Mouse (Mus musculus): Measurements from ENCODE around the gene Krt24. TPM values are rescaled to one million over a fixed set of nuclear protein-coding genes. Genes with fewer than 3 reads are reported as not detected.

Gene Krt24
- polyA plus RNA-seq, 1 experiment from 2014 or later: not detected

Other genes starting within 250 kb of the Krt24 start
- 53.7 and 132 TPM in 2 replicates for gene Igfbp4, start 244.0 kb downstream of the Krt24 start, polyA plus RNA-seq (2014; fragmentation: Nextera tagmentation; extraction: Ambion mirVana)
- gene Tns4, start 196.0 kb downstream of the Krt24 start, polyA plus RNA-seq (2014; fragmentation: Nextera tagmentation; extraction: Ambion mirVana): 0.28 TPM in 1 of 2 replicates, not detected in the other
- not detected in 2 replicates for gene Ccr7, start 130.2 kb downstream of the Krt24 start, polyA plus RNA-seq (2014; fragmentation: Nextera tagmentation; extraction: Ambion mirVana)
- 155 and 157 TPM in 2 replicates for gene Smarce1, start 54.2 kb downstream of the Krt24 start, polyA plus RNA-seq (2014; fragmentation: Nextera tagmentation; extraction: Ambion mirVana)
- 9.5 and 11.6 TPM in 2 replicates for gene Krt222, start 41.2 kb downstream of the Krt24 start, polyA plus RNA-seq (2014; fragmentation: Nextera tagmentation; extraction: Ambion mirVana)
- 0.45 and 0.79 TPM in 2 replicates for gene Krt25, start 37.7 kb upstream of the Krt24 start, polyA plus RNA-seq (2014; fragmentation: Nextera tagmentation; extraction: Ambion mirVana)
- 0.10 and 0.29 TPM in 2 replicates for gene Krt26, start 52.7 kb upstream of the Krt24 start, polyA plus RNA-seq (2014; fragmentation: Nextera tagmentation; extraction: Ambion mirVana)
- 0.43 TPM in 1 of 2 replicates, not detected in the other for gene Krt27, start 65.8 kb upstream of the Krt24 start, polyA plus RNA-seq (2014; fragmentation: Nextera tagmentation; extraction: Ambion mirVana)
- 0.24 and 0.32 TPM in 2 replicates for gene Krt28, start 89.6 kb upstream of the Krt24 start, polyA plus RNA-seq (2014; fragmentation: Nextera tagmentation; extraction: Ambion mirVana)
- gene Krt10, start 104.1 kb upstream of the Krt24 start, polyA plus RNA-seq (2014; fragmentation: Nextera tagmentation; extraction: Ambion mirVana): 33.7 and 39.7 TPM in 2 replicates
- not detected in 2 replicates for gene Krt12, start 137.0 kb upstream of the Krt24 start, polyA plus RNA-seq (2014; fragmentation: Nextera tagmentation; extraction: Ambion mirVana)
- 0.13 TPM in 2 replicates for gene Krt20, start 152.9 kb upstream of the Krt24 start, polyA plus RNA-seq (2014; fragmentation: Nextera tagmentation; extraction: Ambion mirVana)
- 0.22 TPM in 1 of 2 replicates, not detected in the other for gene Krt23, start 207.9 kb upstream of the Krt24 start, polyA plus RNA-seq (2014; fragmentation: Nextera tagmentation; extraction: Ambion mirVana)
- not detected in 2 replicates for gene Krt39, start 236.1 kb upstream of the Krt24 start, polyA plus RNA-seq (2014; fragmentation: Nextera tagmentation; extraction: Ambion mirVana)